Mouse (Mus musculus): ENCODE measurements at regions not wholly inside any gene's neighbourhood (a gene's known extent, or its start where the extent isn't known, plus 50 kb on each side); places are given as distances from the start of the nearest gene placed in this dataset.

- no peak for DNase-seq
These were observed 1087.5 kb downstream of the Cdh11 start for GRCm38 (mm10) chr8:101697948-101698347.

- DNase-seq = no peak
These were observed 1094.5 kb downstream of the Cdh11 start for GRCm38 (mm10) chr8:101690901-101691300.

- no peak for DNase-seq
These were observed 1116.5 kb downstream of the Cdh11 start for GRCm38 (mm10) chr8:101668921-101669320.

GRCm38 (mm10) chr8:101662874-101663273 is 1122.6 kb downstream of the Cdh11 start:
- no peak for DNase-seq

- no peak for DNase-seq
These were observed 1130.2 kb downstream of the Cdh11 start for GRCm38 (mm10) chr8:101655292-101655691.

- DNase-seq = peak; percentile 27
These were observed 1156.6 kb downstream of the Cdh11 start for GRCm38 (mm10) chr8:101628816-101629215.

- no peak for DNase-seq
These were observed 1163.5 kb downstream of the Cdh11 start for GRCm38 (mm10) chr8:101621941-101622340.

GRCm38 (mm10) chr8:101591115-101591514 is 1194.3 kb downstream of the Cdh11 start:
- no peak for DNase-seq

- DNase-seq = no peak
These were observed 1194.8 kb downstream of the Cdh11 start for GRCm38 (mm10) chr8:101590639-101591038.

- no peak for DNase-seq
These were observed 1221.0 kb downstream of the Cdh11 start for GRCm38 (mm10) chr8:101564447-101564846.

- no peak for DNase-seq
These were observed 1262.7 kb downstream of the Cdh11 start for GRCm38 (mm10) chr8:101522758-101523157.

- DNase-seq = no peak
These were observed 1306.7 kb downstream of the Cdh11 start for GRCm38 (mm10) chr8:101478554-101479314.

- no peak for DNase-seq
These were observed 1319.1 kb downstream of the Cdh11 start for GRCm38 (mm10) chr8:101466363-101466762.

- DNase-seq = no peak
These were observed 1322.9 kb downstream of the Cdh11 start for GRCm38 (mm10) chr8:101462515-101462914.

GRCm38 (mm10) chr8:101444730-101445129 is 1340.7 kb downstream of the Cdh11 start:
- DNase-seq = no peak

- no peak for DNase-seq
These were observed 1342.9 kb downstream of the Cdh11 start for GRCm38 (mm10) chr8:101442563-101442962.

GRCm38 (mm10) chr8:101435691-101436090 is 1349.8 kb downstream of the Cdh11 start:
- DNase-seq = no peak

All from heart, postnatal 4 days (tissue).